Mouse (Mus musculus): ENCODE data around the gene Zfp260.
A peak's percentile ranks its signal among the peaks of the same experiment; 100 is the strongest.

Gene Zfp260

DNA sequence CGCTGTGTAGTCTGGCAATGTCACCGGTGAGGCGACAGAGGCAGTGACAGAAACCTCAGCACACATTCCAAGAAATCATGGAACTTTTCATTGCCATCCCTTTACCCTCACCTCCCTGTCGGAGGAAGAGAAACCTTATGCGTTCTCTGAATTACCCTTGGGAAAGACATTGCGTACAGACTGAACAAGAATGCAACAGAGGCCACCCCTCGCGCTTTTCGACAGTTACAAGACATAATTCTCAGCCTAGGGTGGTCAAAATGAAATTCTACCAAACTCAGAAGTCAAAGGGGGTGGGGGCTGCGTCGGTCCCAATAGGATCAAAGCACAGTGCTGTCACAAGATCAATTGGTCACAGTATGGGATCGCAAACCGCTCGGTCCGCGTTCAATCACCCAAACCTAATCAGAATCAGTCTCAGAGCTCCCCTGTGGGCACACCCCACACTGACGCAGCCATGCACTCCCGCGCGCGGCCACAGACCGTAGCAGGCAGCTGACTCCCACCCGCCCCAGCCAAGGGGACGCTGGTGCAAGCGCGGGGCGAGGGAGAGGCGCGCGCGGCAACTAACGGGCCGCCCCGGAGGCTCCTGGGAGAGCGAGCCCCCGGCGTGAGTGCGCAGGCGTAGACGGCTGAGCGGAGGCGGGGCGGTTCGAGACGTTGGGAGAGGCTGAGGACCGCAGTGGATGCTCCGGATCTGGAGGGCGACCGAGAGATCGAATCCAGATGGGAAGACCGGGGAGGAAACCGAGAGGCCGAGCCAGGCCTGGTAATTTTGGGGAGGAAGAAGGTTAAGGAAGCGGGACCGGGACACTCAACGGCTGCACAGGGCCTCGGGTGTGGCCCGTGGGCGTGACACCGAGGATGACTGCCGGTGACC lies 27.0 kb downstream of the Zfp260 start, which contains the start of gene Zfp382:
Zfp382 (plus strand) TSS at position 635 of the 880 bp plus-strand sequence.
- no peak for DNase-seq (ENCODE audit: extremely low spot score, low read depth, low spot score)

DNA sequence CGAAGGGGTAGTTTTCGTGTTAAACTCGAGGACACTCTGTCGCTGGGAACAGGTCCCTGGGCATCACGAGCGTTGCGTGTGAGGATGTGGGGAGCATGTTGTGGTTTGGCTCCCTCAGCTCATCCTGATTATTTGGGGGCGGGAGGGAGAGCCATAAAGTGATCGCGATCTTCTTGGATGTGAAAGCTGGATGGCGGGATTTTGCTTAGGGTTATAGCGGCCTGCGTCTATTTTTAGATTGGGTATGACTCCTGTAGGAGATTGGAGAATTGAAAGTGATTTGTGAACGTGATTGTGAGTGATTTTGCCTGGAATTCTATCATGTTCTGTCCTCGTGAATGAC lies 27.6 kb downstream of the Zfp260 start:
- DNase-seq (ENCODE audit: extremely low spot score, low read depth, low spot score): no peak

DNA sequence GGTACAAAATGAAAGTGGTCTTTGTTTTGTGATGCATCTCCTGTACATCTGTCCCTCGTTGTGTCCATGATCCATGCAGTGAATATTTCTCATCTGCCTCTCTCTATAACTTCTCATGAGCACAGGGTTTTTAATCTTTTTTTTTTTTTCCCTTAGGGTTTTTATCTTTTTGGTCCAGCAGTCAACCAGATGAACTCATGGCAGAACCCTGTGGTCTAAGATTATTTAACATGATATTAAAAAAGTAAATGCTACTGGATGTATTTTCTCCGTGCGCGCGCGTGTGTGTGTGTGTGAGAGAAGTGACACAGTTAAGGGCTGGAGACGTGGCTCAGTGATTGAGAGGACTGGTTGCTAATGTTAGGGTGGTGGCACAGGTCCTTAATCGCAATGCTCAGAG lies 35.3 kb downstream of the Zfp260 start:
- no peak for DNase-seq (ENCODE audit: extremely low spot score, low read depth, low spot score)

DNA sequence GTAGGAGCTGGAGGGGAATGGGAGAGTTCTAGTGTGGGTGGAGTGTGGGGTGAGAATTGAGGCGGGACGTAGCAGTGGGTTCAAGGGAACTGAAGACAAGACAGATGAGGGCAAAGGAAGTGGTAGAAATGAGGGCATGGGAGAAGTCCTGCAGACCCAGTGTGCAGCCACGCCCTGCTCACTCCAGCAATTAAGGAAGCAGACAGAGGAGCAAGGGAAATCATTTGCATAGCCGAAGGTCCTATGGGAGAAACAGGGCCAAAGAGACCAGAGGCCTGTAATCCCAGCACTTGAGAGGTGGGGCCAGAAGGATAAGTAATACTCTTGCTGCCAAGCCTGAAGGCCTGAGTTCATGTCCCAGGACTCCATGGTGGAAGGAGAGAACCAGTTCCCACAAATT lies 37.8 kb downstream of the Zfp260 start:
- no peak for DNase-seq (ENCODE audit: extremely low spot score, low read depth, low spot score)

DNA sequence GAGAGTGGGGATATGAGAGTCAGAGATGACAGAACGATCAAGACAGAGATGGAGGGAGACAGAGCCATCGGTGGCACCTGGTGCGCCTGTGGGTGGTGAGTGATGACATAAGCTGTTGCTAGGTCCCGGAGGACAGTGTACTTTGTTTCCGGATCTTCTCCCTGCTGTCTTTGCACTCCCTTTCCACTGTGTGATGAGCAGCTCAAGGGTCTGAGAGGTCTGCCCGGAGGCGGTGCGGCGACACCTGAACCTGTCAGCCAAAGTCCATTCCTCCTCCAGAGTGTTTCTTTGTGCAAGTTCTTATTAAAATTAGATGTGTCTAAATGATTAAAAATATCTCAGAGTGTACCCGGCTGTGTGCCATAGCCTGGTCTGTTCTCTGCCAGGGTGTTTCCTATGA lies 42.2 kb downstream of the Zfp260 start:
- DNase-seq (ENCODE audit: extremely low spot score, low read depth, low spot score): no peak

DNA sequence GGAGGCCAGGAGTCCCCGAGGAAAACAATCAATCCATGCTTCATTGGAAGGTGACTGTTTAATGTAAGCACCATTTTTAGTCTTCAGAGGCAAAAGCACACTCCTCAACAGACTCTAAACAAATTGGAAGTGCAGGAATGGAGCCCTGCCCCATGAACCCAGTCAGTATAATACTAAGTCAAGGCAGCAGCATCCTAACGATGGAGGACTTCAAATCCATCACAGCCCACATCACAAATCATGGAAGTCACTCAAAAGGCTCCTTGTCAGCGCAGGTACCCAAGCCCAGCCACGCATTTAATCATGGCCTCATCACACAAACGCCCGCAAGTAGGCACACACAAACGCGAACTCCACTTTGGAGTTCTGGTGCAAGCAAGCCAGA lies 48.6 kb downstream of the Zfp260 start:
- DNase-seq (ENCODE audit: extremely low spot score, low read depth, low spot score): no peak

DNA sequence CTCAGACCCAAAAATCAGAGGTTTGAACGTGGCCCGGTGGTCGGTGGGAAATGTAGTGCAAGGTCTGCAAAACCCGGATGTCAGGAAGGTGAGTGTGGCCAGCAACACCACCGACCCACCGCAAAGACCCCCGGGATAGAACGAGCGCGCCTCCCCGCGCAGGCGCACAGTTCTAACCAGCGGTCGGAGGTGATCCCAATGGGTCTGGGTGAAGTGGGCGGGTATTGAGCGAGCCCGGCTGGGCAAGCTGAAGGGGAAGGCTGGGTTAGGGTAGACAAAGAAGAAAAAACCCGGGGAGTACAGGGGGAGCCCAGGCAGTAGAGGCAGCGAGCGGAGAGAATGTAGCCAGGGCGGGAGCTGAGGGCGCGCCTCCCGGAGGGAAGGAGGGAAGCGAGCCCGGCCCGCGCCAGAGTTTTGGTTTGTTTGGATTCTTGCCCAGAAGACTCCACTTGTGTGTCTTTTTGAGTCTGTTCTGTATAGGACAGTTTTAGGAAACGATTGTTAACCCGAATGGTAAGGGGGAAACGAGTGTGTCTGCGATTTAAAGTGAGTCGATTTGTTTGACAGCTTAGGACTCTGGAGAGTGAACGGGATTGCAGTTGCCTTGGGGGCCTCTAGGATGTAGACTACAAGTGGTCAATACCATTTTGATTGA lies 49.1 kb downstream of the Zfp260 start:
- peak; percentile 52 for DNase-seq (ENCODE audit: extremely low spot score, low read depth, low spot score)

DNA sequence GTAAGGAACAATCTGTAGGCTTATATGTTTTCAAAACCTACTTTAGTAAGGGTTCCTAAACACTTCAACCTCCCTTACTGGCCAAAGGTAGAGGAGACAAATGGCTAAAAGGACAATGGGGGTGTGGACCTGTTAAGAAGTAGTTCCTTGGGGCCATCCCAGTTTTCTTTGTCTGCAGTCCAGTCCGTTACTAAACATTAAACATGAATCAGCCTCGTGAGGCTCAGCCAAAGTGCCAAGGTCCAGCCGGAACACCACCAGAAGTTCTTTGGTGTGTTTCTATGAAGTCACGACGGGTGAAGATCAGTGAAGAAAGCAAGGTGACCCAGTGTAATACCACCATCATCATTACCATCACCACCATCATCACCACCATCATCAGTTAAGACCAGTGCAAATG lies 52.4 kb downstream of the Zfp260 start:
- no peak for DNase-seq (ENCODE audit: extremely low spot score, low read depth, low spot score)

DNA sequence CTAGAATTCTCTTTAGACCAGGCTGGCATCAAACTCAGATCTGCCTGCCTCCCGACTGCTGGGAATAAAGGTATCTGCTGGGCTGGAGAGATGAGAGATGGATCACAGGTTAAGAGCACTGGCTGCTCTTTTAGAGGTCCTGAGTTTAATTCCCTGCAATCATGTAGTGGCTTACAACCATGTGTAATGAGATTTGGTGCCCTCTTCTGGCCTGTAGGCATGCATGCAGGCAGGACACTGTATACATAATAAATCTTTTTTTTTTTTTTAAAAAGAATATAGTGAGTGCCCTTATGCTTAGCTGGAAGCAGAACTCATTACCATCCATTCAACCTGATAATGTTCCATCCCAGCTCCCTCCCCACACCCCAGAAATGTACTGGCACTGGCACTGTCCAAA lies 59.5 kb downstream of the Zfp260 start:
- DNase-seq (ENCODE audit: extremely low spot score, low read depth, low spot score): no peak

DNA sequence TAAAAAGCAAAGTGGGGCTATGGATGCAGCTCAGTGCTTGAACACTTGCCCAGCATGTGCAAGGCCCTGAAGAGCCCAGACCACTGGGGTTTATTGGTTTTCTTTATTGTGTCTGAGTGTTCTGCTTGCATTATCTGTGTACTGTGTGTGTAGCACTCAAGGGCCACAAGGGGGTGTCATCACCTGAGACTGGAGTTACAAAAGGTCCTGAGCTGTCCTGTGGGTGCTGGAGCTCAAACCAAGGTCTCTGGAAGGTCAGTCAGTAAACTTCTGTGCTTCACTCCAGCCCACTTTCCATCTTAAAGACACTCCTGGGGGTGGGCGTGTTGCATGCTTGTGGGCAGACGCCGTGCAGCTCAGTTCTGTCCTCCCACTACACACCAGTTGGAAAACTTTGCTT lies 60.9 kb downstream of the Zfp260 start:
- no peak for DNase-seq (ENCODE audit: extremely low spot score, low read depth, low spot score)
